Mouse (Mus musculus) heart, embryonic 11.5 days (tissue): Measurements from ENCODE around the gene Ifna5. TPM values are rescaled to one million over a fixed set of nuclear protein-coding genes. Genes with fewer than 3 reads are reported as not detected.
"Not testable (repeated sequence)": the region's sequence is repeated elsewhere in the genome, so short reads cannot be mapped to it uniquely, and the experiment has no call there.

Source experiments
- ATAC-seq: fragments of 200-750 bp; cut with Nextera tagmentation; replicated peaks from 2 replicates; pipeline ENCODE4 v1.8.0; 2017; ENCODE audit warnings: moderate library complexity; ENCODE audit not compliant: insufficient number of reproducible peaks, low FRiP score, low TSS enrichment
- H3K27ac ChIP-seq: fragments of 300-500 bp; sonication (generic); 2 replicates; pipeline ENCODE4 v1.5.1; 2014; ENCODE audit warnings: mild to moderate bottlenecking, low read depth, low read length
- H3K27me3 ChIP-seq: fragments of 300-500 bp; sonication (generic); 2 replicates; pipeline ENCODE4 v1.6.1; 2014; ENCODE audit warnings: mild to moderate bottlenecking, low read length, mixed read lengths; ENCODE audit not compliant: control insufficient read depth, insufficient read depth
- H3K36me3 ChIP-seq: fragments of 300-500 bp; sonication (generic); 2 replicates; pipeline ENCODE4 v1.6.1; 2014; ENCODE audit warnings: mild to moderate bottlenecking, low read length, moderate library complexity, mixed read lengths; ENCODE audit not compliant: control insufficient read depth, insufficient read depth
- H3K4me1 ChIP-seq: fragments of 300-500 bp; sonication (generic); 2 replicates; pipeline ENCODE4 v1.6.1; 2014; ENCODE audit warnings: low read length; ENCODE audit not compliant: control insufficient read depth, insufficient read depth
- H3K4me2 ChIP-seq: fragments of 300-500 bp; sonication (generic); 2 replicates; pipeline ENCODE4 v1.6.1; 2014; ENCODE audit warnings: mild to moderate bottlenecking, moderate library complexity
- H3K4me3 ChIP-seq: fragments of 300-500 bp; sonication (generic); 2 replicates; pipeline ENCODE4 v1.5.1; 2014; ENCODE audit warnings: low read depth, low read length
- H3K9ac ChIP-seq: fragments of 300-500 bp; sonication (generic); 2 replicates; pipeline ENCODE4 v1.6.1; 2014; ENCODE audit warnings: mild to moderate bottlenecking, low read depth, low read length, moderate library complexity
- H3K9me3 ChIP-seq: fragments of 300-500 bp; sonication (generic); replicated peaks from 2 replicates; pipeline ENCODE4 v1.6.1; 2016; ENCODE audit warnings: low read length; ENCODE audit not compliant: control insufficient read depth
- WGBS: fragments of 180-500 bp; shearing (Covaris S2); extraction: QIAGEN DNeasy Blood & Tissue Kit; methylation state at CpG from one replicate; pipeline ENCODE4 v1.1.7; 2014; ENCODE audit not compliant: insufficient replicate concordance; 5-methylcytosine and 5-hydroxymethylcytosine counted together
- polyA plus RNA-seq: library from polyadenylated mRNA; unstranded; fragments of >200 nt; fragmentation: Nextera tagmentation; extraction: Ambion mirVana; gene quantifications from 2 replicates; pipeline ENCODE4 v1.2.1, GENCODE M21; 2014

Gene Ifna5
- polyA plus RNA-seq = not detected in 2 replicates

DNA sequence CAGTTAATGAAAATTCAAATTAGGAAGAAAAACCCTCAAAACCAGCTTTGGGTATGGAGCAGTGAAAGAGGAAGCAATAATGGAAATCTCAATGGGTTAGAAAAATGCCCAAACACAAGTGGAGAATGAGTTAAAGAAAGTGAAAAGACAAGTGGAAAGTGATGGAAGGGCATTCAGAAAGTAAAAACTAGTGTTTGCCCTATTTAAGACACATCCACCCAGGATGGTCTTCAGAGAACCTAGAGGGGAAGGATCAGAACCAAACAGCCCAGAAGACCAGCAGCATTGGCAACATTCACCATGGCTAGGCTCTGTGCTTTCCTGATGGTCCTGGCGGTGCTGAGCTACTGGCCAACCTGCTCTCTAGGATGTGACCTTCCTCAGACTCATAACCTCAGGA, at the start of gene Ifna5:
Ifna5 (plus strand) TSS at position 301 of the 400 bp plus-strand sequence.
- not testable (repeated sequence) for H3K36me3 ChIP-seq, H3K9me3 ChIP-seq, H3K4me3 ChIP-seq, H3K4me2 ChIP-seq, ATAC-seq, H3K27ac ChIP-seq, H3K27me3 ChIP-seq, H3K4me1 ChIP-seq, H3K9ac ChIP-seq
- 90% methylated on average over 1 of the region's 1 CpGs for WGBS

GRCm38 (mm10) chr4:88788402-88788801, 46.9 kb upstream of the Ifna5 start, which contains the start of gene Gm13277:
Gene Gm13277 (plus strand): TSS chr4:88788632.
- 0% methylated on average over 3 of the region's 28 CpGs for WGBS

GRCm38 (mm10) chr4:88791250-88791649, 44.1 kb upstream of the Ifna5 start, which contains the start of gene Gm13278:
Gene Gm13278 (plus strand): TSS chr4:88791550.
- H3K4me2 ChIP-seq, ATAC-seq, H3K4me1 ChIP-seq, H3K27ac ChIP-seq, H3K36me3 ChIP-seq, H3K9me3 ChIP-seq, H3K27me3 ChIP-seq, H3K4me3 ChIP-seq, H3K9ac ChIP-seq: not testable (repeated sequence)
- WGBS = no CpG with 5 or more reads among the region's 28 CpGs

More at GRCm38 (mm10) chr4:88788402-88788801, 46.9 kb upstream of the Ifna5 start, which contains the start of gene Gm13277:
- ATAC-seq, H3K9me3 ChIP-seq, H3K9ac ChIP-seq, H3K36me3 ChIP-seq, H3K4me3 ChIP-seq, H3K27me3 ChIP-seq, H3K4me2 ChIP-seq, H3K4me1 ChIP-seq, H3K27ac ChIP-seq: not testable (repeated sequence)

- H3K4me2 ChIP-seq, H3K9ac ChIP-seq, H3K9me3 ChIP-seq, H3K36me3 ChIP-seq, H3K27me3 ChIP-seq, ATAC-seq, H3K4me3 ChIP-seq, H3K27ac ChIP-seq, H3K4me1 ChIP-seq: not testable (repeated sequence)
- 0% methylated on average over 11 of the region's 52 CpGs for WGBS
These were observed 41.2 kb upstream of the Ifna5 start, which contains the start of gene Gm13275 for GRCm38 (mm10) chr4:88793936-88794675. Gene Gm13275 (plus strand): TSS chr4:88794487.

GRCm38 (mm10) chr4:88797097-88797496, 38.2 kb upstream of the Ifna5 start, which contains the start of gene Gm13279:
Gene Gm13279 (plus strand): TSS chr4:88797397.
- not testable (repeated sequence) for ATAC-seq, H3K27ac ChIP-seq
- no CpG with 5 or more reads among the region's 28 CpGs for WGBS

GRCm38 (mm10) chr4:88799365-88799764, 36.0 kb upstream of the Ifna5 start, which contains the start of gene Gm13285:
Gene Gm13285 (plus strand): TSS chr4:88799665.
- H3K4me3 ChIP-seq, H3K27ac ChIP-seq, H3K27me3 ChIP-seq, ATAC-seq, H3K36me3 ChIP-seq, H3K9me3 ChIP-seq, H3K4me1 ChIP-seq, H3K9ac ChIP-seq, H3K4me2 ChIP-seq: not testable (repeated sequence)
- 13% methylated on average over 3 of the region's 7 CpGs for WGBS

More at GRCm38 (mm10) chr4:88797097-88797496, 38.2 kb upstream of the Ifna5 start, which contains the start of gene Gm13279:
- H3K36me3 ChIP-seq, H3K4me2 ChIP-seq, H3K4me3 ChIP-seq, H3K4me1 ChIP-seq, H3K9ac ChIP-seq, H3K27me3 ChIP-seq, H3K9me3 ChIP-seq: not testable (repeated sequence)

DNA sequence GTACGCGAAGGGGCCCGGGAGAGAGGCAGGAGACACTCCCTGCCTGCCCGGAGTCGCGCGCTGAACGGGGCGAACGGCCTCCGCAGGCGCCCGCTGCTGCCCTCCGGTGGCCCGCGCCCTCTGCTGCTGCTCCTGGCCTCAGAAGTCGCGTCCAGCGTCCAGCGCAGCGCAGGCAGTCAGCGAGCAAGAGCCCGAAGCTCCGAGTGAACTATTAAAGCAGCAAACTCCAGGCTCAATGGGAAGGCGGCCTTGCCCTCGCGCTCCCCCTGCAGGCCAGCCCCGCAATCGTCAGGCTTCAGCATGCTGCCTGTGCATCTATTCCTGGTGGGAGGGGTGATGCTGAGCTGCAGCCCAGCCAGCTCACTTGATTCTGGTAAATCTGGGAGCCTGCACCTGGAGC, 32.4 kb upstream of the Ifna5 start, which contains the start of gene Gm13287:
Gm13287 (plus strand) TSS at position 301 of the 400 bp plus-strand sequence.
- ATAC-seq, H3K4me3 ChIP-seq, H3K27me3 ChIP-seq, H3K9me3 ChIP-seq, H3K36me3 ChIP-seq, H3K4me1 ChIP-seq, H3K27ac ChIP-seq, H3K9ac ChIP-seq: not testable (repeated sequence)
- peak within 1 kb of the TSS; percentile 27; the same call in 1 of the 2 replicates for H3K4me2 ChIP-seq
- WGBS = no CpG with 5 or more reads among the region's 29 CpGs

- H3K36me3 ChIP-seq, H3K4me3 ChIP-seq, ATAC-seq, H3K27ac ChIP-seq, H3K9ac ChIP-seq, H3K4me1 ChIP-seq, H3K9me3 ChIP-seq, H3K27me3 ChIP-seq: not testable (repeated sequence)
- WGBS = no CpG with 5 or more reads among the region's 8 CpGs
- peak within 1 kb of the TSS; percentile 32; the same call in 1 of the 2 replicates for H3K4me2 ChIP-seq
These were observed 30.1 kb upstream of the Ifna5 start, which contains the start of gene Gm13288 for GRCm38 (mm10) chr4:88805231-88805630. Gene Gm13288 (plus strand): TSS chr4:88805531.
